In genomic region chr16:25792640-25793266, GRCm38 (mm10) we compare ENCODE assay signal across 25 mouse cellular contexts.
DNase-seq lines count a peak whose midpoint lies in the region; ATAC-seq and TF ChIP-seq lines count a peak whose summit lies in the region.
"Had no signal": no experiment of that assay in that cellular context is flagged by ENCODE, and none has a peak within 500 bp of the region (broad histone marks: within the 10 kb centered on the region; RNA-seq: fewer than 3 reads in every experiment).

No protein-coding gene starts in this region.

- WGBS in lung, embryonic 14.5 days = 68% methylated on average over 5 of the region's 5 CpGs
- WGBS in forebrain, embryonic 12.5 days = 51% methylated on average over 5 of the region's 5 CpGs
- 46% methylated on average over 5 of the region's 5 CpGs for WGBS in midbrain, embryonic 14.5 days

- no peak overlapping the region for H3K4me2 ChIP-seq in lung, embryonic 14.5 days
- no peak overlapping the region for H3K4me2 ChIP-seq in forebrain, embryonic 12.5 days
- H3K4me2 ChIP-seq in midbrain, embryonic 14.5 days (ENCODE audit: low read length) = no peak overlapping the region
- H3K4me2 ChIP-seq: embryonic facial prominence, embryonic 13.5 days; heart, embryonic 13.5 days; hindbrain, embryonic 14.5 days; limb, embryonic 15.5 days had no signal

- no peak for TF ChIP-seq CTCF in lung, embryonic 14.5 days (IDR thresholded peaks at IDR 0.05; ENCODE audit: low read depth)

- no peaks in the 10 kb centered on the region for H3K4me1 ChIP-seq in lung, embryonic 14.5 days (ENCODE audit: insufficient read depth)
- 0 out of 2 replicates have a peak, but pooled peaks cover 4% of the 10 kb centered on the region for H3K4me1 ChIP-seq in forebrain, embryonic 12.5 days
- no peaks in the 10 kb centered on the region for H3K4me1 ChIP-seq in midbrain, embryonic 14.5 days (ENCODE audit: control insufficient read depth, insufficient read depth, low read length)
- H3K4me1 ChIP-seq: embryonic facial prominence, embryonic 13.5 days; heart, embryonic 13.5 days; limb, embryonic 15.5 days had no signal

- H3K27ac ChIP-seq in lung, embryonic 14.5 days (ENCODE audit: low read depth) = no peak overlapping the region
- H3K27ac ChIP-seq in forebrain, embryonic 12.5 days = no peak overlapping the region
- no peak overlapping the region for H3K27ac ChIP-seq in midbrain, embryonic 14.5 days (replicated peaks; ENCODE audit: low read depth, low read length)
- H3K27ac ChIP-seq: embryonic facial prominence, embryonic 13.5 days; gastrocnemius, adult 2 months; heart, embryonic 13.5 days; hindbrain, embryonic 14.5 days; layer of hippocampus, adult 2 months; limb, embryonic 15.5 days; macrophage had no signal

- no peaks in the 10 kb centered on the region for H3K36me3 ChIP-seq in lung, embryonic 14.5 days (ENCODE audit: insufficient read depth)
- no peaks in the 10 kb centered on the region for H3K36me3 ChIP-seq in forebrain, embryonic 12.5 days (replicated peaks)
- H3K36me3 ChIP-seq in midbrain, embryonic 14.5 days (ENCODE audit: control insufficient read depth, insufficient read depth, low read length) = no peaks in the 10 kb centered on the region
- H3K36me3 ChIP-seq: embryonic facial prominence, embryonic 13.5 days; heart, embryonic 13.5 days; limb, embryonic 15.5 days had no signal

- no peak overlapping the region for H3K4me3 ChIP-seq in lung, embryonic 14.5 days (ENCODE audit: low read depth, low read length)
- no peak overlapping the region for H3K4me3 ChIP-seq in forebrain, embryonic 12.5 days (replicated peaks)
- no peak overlapping the region for H3K4me3 ChIP-seq in midbrain, embryonic 14.5 days (replicated peaks; ENCODE audit: low read depth, low read length)
- H3K4me3 ChIP-seq: embryonic facial prominence, embryonic 13.5 days; gastrocnemius, adult 2 months; heart, embryonic 13.5 days; layer of hippocampus, adult 2 months; limb, embryonic 15.5 days had no signal

- DNase-seq in lung, embryonic 14.5 days = peak; percentile 7
- DNase-seq in lung, adult 18-20 months = no peak
- peak; percentile 52 for DNase-seq in Muller cell, postnatal 12 days (ENCODE audit: inconsistent ontology term)
- peak; percentile 45 for DNase-seq in midbrain, embryonic 14.5 days
- no peak for DNase-seq in liver
- no peak for DNase-seq in cerebellum, adult 9-11 months
- DNase-seq in adrenal gland, postnatal 25 days = no peak
- DNase-seq: adrenal gland, postnatal 10 days; cerebellum, adult 11 months; cerebellum, postnatal 14 days; gastrocnemius, adult 2 months; heart, adult 11 months; heart, postnatal 36 days; kidney, adult 8-10 months; kidney, postnatal 14 days; right cerebral cortex, adult 18-20 months; thymus, adult 18-20 months; thymus, postnatal 4 days had no signal

- no peaks in the 10 kb centered on the region for H3K27me3 ChIP-seq in lung, embryonic 14.5 days (ENCODE audit: insufficient read depth, low read length)
- no peaks in the 10 kb centered on the region for H3K27me3 ChIP-seq in forebrain, embryonic 12.5 days
- no peaks in the 10 kb centered on the region for H3K27me3 ChIP-seq in midbrain, embryonic 14.5 days (ENCODE audit: control insufficient read depth, insufficient read depth, low read length)
- H3K27me3 ChIP-seq: embryonic facial prominence, embryonic 13.5 days; heart, embryonic 13.5 days; limb, embryonic 15.5 days had no signal

- H3K9ac ChIP-seq in lung, embryonic 14.5 days = no peak overlapping the region
- no peak overlapping the region for H3K9ac ChIP-seq in forebrain, embryonic 12.5 days
- H3K9ac ChIP-seq in midbrain, embryonic 14.5 days (replicated peaks; ENCODE audit: low read length) = no peak overlapping the region
- H3K9ac ChIP-seq: embryonic facial prominence, embryonic 13.5 days; heart, embryonic 13.5 days; hindbrain, embryonic 14.5 days; limb, embryonic 15.5 days had no signal

- H3K9me3 ChIP-seq in lung, embryonic 14.5 days (ENCODE audit: low read depth, low read length) = no peaks in the 10 kb centered on the region
- H3K9me3 ChIP-seq in forebrain, embryonic 12.5 days = no peaks in the 10 kb centered on the region
- no peaks in the 10 kb centered on the region for H3K9me3 ChIP-seq in midbrain, embryonic 14.5 days (ENCODE audit: control insufficient read depth, low read length)
- H3K9me3 ChIP-seq: embryonic facial prominence, embryonic 13.5 days; heart, embryonic 13.5 days; limb, embryonic 15.5 days had no signal

- ATAC-seq in lung, embryonic 14.5 days (ENCODE audit: insufficient read depth) = no peak
- ATAC-seq in forebrain, embryonic 12.5 days (ENCODE audit: low FRiP score) = peak; percentile 55; the same call in 1 of the 2 replicates
- ATAC-seq in midbrain, embryonic 14.5 days (ENCODE audit: low FRiP score, low TSS enrichment) = 0 out of 2 replicates have a peak, but pooled peaks have one; percentile 60

Comparison
In these comparisons a context has a peak if more than half of its experiments do, and no peak if none do; other contexts are left out.
1. DNase-seq: peak in lung, embryonic 14.5 days (single experiment), Muller cell, postnatal 12 days (single experiment) and midbrain, embryonic 14.5 days (single experiment); none in lung, adult 18-20 months (0 of 2), liver (single experiment), cerebellum, adult 9-11 months (single experiment) and adrenal gland, postnatal 25 days (single experiment).